Mouse (Mus musculus) stomach, postnatal 0 days (tissue): Measurements from ENCODE around the gene Slc23a4. TPM values are rescaled to one million over a fixed set of nuclear protein-coding genes. Genes with fewer than 3 reads are reported as not detected.

ENCODE experiments used
- ATAC-seq: fragments of 200-750 bp; cut with Nextera tagmentation; 2 replicates; pipeline ENCODE4 v1.8.0; 2017; ENCODE audit not compliant: low FRiP score, low TSS enrichment
- DNase-seq: peaks from one replicate; pipeline ENCODE4 v3.0.0-alpha.2; 2016; ENCODE audit warnings: low spot score
- H3K27ac ChIP-seq: fragments of 300-500 bp; sonication (generic); replicated peaks from 2 replicates; pipeline ENCODE4 v1.5.1; 2014; ENCODE audit warnings: mild to moderate bottlenecking, control low read depth
- H3K27me3 ChIP-seq: fragments of 300-500 bp; sonication (generic); 2 replicates; pipeline ENCODE4 v1.6.1; 2014; ENCODE audit warnings: low read length; ENCODE audit not compliant: control insufficient read depth, insufficient read depth
- H3K36me3 ChIP-seq: fragments of 300-500 bp; sonication (generic); 2 replicates; pipeline ENCODE4 v1.6.1; 2014; ENCODE audit warnings: low read length, mixed read lengths; ENCODE audit not compliant: control insufficient read depth, insufficient read depth
- H3K4me1 ChIP-seq: fragments of 300-500 bp; sonication (generic); replicated peaks from 2 replicates; pipeline ENCODE4 v1.6.1; 2014; ENCODE audit warnings: antibody characterized with exemption; ENCODE audit not compliant: control insufficient read depth, insufficient read depth
- H3K4me2 ChIP-seq: fragments of 300-500 bp; sonication (generic); replicated peaks from 2 replicates; pipeline ENCODE4 v1.6.1; 2014; ENCODE audit warnings: low read depth, mild to moderate bottlenecking, control low read depth, moderate library complexity
- H3K4me3 ChIP-seq: fragments of 300-500 bp; sonication (generic); 2 replicates; pipeline ENCODE4 v1.5.1; 2014; ENCODE audit warnings: low read depth, low read length, control low read depth
- H3K9ac ChIP-seq: fragments of 300-500 bp; sonication (generic); 2 replicates; pipeline ENCODE4 v1.6.1; 2014; ENCODE audit warnings: mild to moderate bottlenecking, low read length, control low read depth, mixed read lengths
- H3K9me3 ChIP-seq: fragments of 300-500 bp; sonication (generic); 2 replicates; pipeline ENCODE4 v1.6.1; 2016; ENCODE audit warnings: low read length; ENCODE audit not compliant: control insufficient read depth
- CTCF ChIP-seq: IDR thresholded peaks from 2 replicates; pipeline ENCODE4 v1.5.1; 2016; ENCODE audit warnings: antibody characterized with exemption, low read depth, mild to moderate bottlenecking, moderate library complexity
- EP300 ChIP-seq: optimal IDR thresholded peaks from 2 replicates; pipeline ENCODE3; 2016; ENCODE audit warnings: antibody characterized with exemption
- WGBS: fragments of 180-500 bp; shearing (Covaris S2); extraction: QIAGEN DNeasy Blood & Tissue Kit; methylation state at CpG from one replicate; pipeline ENCODE4 v1.1.7; 2014; 5-methylcytosine and 5-hydroxymethylcytosine counted together
- polyA plus RNA-seq: library from polyadenylated mRNA; unstranded; fragments of >200 nt; fragmentation: Nextera tagmentation; extraction: Ambion mirVana; gene quantifications from 2 replicates; pipeline ENCODE4 v1.2.1, GENCODE M21; 2015

Slc23a4 gene
- polyA plus RNA-seq: 1.5 and 1.6 TPM in 2 replicates

GRCm38 (mm10) chr6:34988081-34988761, at the start of gene Slc23a4:
Gene Slc23a4, minus strand, starts transcription at chr6:34988404.
- Histone ChIP-seq H3K27me3 (no peaks in the 10 kb centered on the region), H3K9me3 (no peaks in the 10 kb centered on the region), H3K36me3 (no peaks in the 10 kb centered on the region), H3K4me3 (no peak within 1 kb of the TSS), H3K4me1 (no peaks in the 10 kb centered on the region; the same call in 1 of the 2 replicates), H3K27ac (peak within 1 kb of the TSS; percentile 45; the same call in 1 of the 2 replicates), H3K9ac (no peak within 1 kb of the TSS), H3K4me2 (peak within 1 kb of the TSS; percentile 36)
- ATAC-seq (peak; percentile 76), DNase-seq (peak; percentile 56)
- 15% methylated on average over 20 of the region's 20 CpGs for WGBS
- TF ChIP-seq EP300 (no peak), CTCF (no peak)

- 94% methylated on average over 11 of the region's 11 CpGs for WGBS
- TF ChIP-seq EP300: no peak
- TF ChIP-seq CTCF: no peak
- Histone ChIP-seq H3K9ac (no peak overlapping the region), H3K27me3 (no peaks in the 10 kb centered on the region), H3K4me1 (no peaks in the 10 kb centered on the region), H3K4me3 (no peak overlapping the region), H3K4me2 (no peak overlapping the region), H3K9me3 (no peaks in the 10 kb centered on the region), H3K27ac (no peak overlapping the region), H3K36me3 (no peaks in the 10 kb centered on the region; the same call in 1 of the 2 replicates)
- no peak for DNase-seq
- ATAC-seq: no peak
Measured at GRCm38 (mm10) chr6:35033341-35033740, 45.1 kb upstream of the Slc23a4 start.

GRCm38 (mm10) chr6:35032704-35033103, 44.5 kb upstream of the Slc23a4 start:
- Histone ChIP-seq H3K4me3 (no peak overlapping the region), H3K4me2 (no peak overlapping the region), H3K9ac (no peak overlapping the region), H3K4me1 (peaks cover 3% of the 10 kb centered on the region; the same call in 1 of the 2 replicates), H3K27ac (no peak overlapping the region), H3K36me3 (no peaks in the 10 kb centered on the region; the same call in 1 of the 2 replicates), H3K27me3 (no peaks in the 10 kb centered on the region), H3K9me3 (no peaks in the 10 kb centered on the region)
- no peak for DNase-seq
- TF ChIP-seq EP300 (no peak), CTCF (no peak)
- WGBS: 50% methylated on average over 2 of the region's 2 CpGs
- no peak for ATAC-seq

GRCm38 (mm10) chr6:35030811-35031210, 42.6 kb upstream of the Slc23a4 start:
- H3K36me3 ChIP-seq: no peaks in the 10 kb centered on the region
- peaks cover 7% of the 10 kb centered on the region for H3K4me1 ChIP-seq
- no peak overlapping the region for H3K4me3 ChIP-seq
- no peaks in the 10 kb centered on the region for H3K27me3 ChIP-seq
- 82% methylated on average over 4 of the region's 4 CpGs for WGBS
- ATAC-seq (no peak), DNase-seq (no peak)
- no peak overlapping the region for H3K4me2 ChIP-seq
- TF ChIP-seq CTCF (no peak), EP300 (no peak)
- no peak overlapping the region for H3K9ac ChIP-seq
- H3K9me3 ChIP-seq: no peaks in the 10 kb centered on the region
- no peak overlapping the region for H3K27ac ChIP-seq

GRCm38 (mm10) chr6:35030226-35030625, 42.0 kb upstream of the Slc23a4 start:
- no peak for ATAC-seq

GRCm38 (mm10) chr6:35028023-35028422, 39.8 kb upstream of the Slc23a4 start:
- no peak; the same call in 1 of the 2 replicates for ATAC-seq
- TF ChIP-seq CTCF (no peak), EP300 (no peak)
- Histone ChIP-seq H3K4me2 (no peak overlapping the region), H3K4me3 (no peak overlapping the region), H3K4me1 (peaks cover 7% of the 10 kb centered on the region), H3K36me3 (no peaks in the 10 kb centered on the region), H3K27ac (no peak overlapping the region), H3K9me3 (no peaks in the 10 kb centered on the region), H3K9ac (no peak overlapping the region), H3K27me3 (no peaks in the 10 kb centered on the region)
- DNase-seq: no peak
- 76% methylated on average over 2 of the region's 2 CpGs for WGBS

More at GRCm38 (mm10) chr6:35030226-35030625, 42.0 kb upstream of the Slc23a4 start:
- H3K4me2 ChIP-seq: no peak overlapping the region
- no peak overlapping the region for H3K27ac ChIP-seq
- no peaks in the 10 kb centered on the region for H3K9me3 ChIP-seq
- whole genome bisulfite sequencing: 78% methylated on average over 6 of the region's 6 CpGs
- no peaks in the 10 kb centered on the region for H3K36me3 ChIP-seq
- H3K4me1 ChIP-seq: peaks cover 7% of the 10 kb centered on the region
- DNase-seq: no peak
- no peak overlapping the region for H3K4me3 ChIP-seq
- no peak for TF ChIP-seq EP300
- TF ChIP-seq CTCF: no peak
- no peak overlapping the region for H3K9ac ChIP-seq
- no peaks in the 10 kb centered on the region for H3K27me3 ChIP-seq
